Mouse (Mus musculus) T-helper 2 cell (primary cell): Measurements from ENCODE around the gene Camta1.

Experiments
- in situ Hi-C: fragments of 300-600 bp; cut with MboI, MseI; formaldehyde crosslinking; loops from one replicate; pipeline ENCODE4 v1.15.1; 2025; ENCODE audit warnings: high pct_unique_total_duplicates

Camta1 gene

GRCm38 (mm10) chr4:151690041-151690440 is 171.6 kb downstream of the Camta1 start:
- in situ Hi-C loops, result no loop called here

GRCm38 (mm10) chr4:151688206-151688605 is 173.5 kb downstream of the Camta1 start:
- in situ Hi-C loops, result no loop called here

DNA sequence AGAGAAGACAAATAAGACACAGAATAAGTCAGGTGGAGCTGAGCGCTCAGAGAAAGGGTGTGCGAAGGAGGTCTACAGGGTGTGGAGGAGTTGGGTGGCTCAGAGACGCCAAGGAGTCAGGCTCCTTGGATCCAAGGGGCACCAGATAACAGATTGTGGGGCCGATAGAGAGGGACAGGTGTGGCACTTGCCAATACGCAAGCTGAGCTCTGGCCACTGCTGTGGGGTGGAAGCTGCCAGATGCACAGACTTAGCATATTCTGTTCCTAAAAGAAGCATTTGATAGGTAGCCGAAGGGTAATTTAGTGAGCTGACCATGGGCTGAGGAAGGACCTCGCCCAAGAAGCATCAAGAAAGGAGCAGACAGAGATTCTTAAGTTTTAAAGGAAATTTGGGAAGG is 177.1 kb downstream of the Camta1 start:
- in situ Hi-C loops, result loop anchor here (5.0 kb wide), 1 partner anchor 42 kb away; no protein-coding TSS in a partner anchor

DNA sequence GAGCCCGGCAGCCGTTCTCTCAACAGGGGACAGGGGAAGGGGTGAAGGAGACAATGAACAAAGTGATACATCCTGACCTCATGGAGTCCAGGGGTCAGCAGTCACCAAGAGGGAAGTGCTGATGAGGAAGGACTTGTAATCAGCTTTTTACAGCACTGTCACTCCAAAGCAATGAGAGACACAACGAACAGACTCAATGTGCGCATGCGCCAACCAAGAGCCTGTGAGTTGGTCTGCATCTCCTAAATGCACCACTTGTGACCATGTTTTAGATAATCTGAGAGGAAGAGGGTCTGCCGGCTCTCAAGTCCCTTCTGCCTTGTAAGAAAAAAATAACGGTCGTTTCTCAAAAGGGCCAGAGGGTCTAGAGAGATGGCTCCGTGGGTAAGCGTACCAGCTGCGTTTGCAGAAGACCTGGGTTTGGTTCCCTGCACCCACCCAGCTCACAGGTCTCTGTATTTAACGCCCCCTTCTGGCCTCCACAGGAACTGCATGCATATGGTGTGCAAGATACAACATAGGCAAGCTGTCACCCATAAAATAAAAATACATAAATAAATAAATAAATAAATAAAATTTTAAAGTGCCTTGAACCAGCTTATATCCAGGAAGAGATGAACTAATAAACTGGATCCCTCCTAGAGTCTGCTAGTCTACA is 178.7 kb downstream of the Camta1 start:
- in situ Hi-C loops, result loop anchor here (5.0 kb wide), 1 partner anchor 41 kb away; no protein-coding TSS in a partner anchor

GRCm38 (mm10) chr4:151672452-151672851 is 189.2 kb downstream of the Camta1 start:
- in situ Hi-C loops, result no loop called here

GRCm38 (mm10) chr4:151666411-151666901 is 195.2 kb downstream of the Camta1 start:
- in situ Hi-C loops, result no loop called here

GRCm38 (mm10) chr4:151661486-151661885 is 200.2 kb downstream of the Camta1 start:
- in situ Hi-C loops, result no loop called here

DNA sequence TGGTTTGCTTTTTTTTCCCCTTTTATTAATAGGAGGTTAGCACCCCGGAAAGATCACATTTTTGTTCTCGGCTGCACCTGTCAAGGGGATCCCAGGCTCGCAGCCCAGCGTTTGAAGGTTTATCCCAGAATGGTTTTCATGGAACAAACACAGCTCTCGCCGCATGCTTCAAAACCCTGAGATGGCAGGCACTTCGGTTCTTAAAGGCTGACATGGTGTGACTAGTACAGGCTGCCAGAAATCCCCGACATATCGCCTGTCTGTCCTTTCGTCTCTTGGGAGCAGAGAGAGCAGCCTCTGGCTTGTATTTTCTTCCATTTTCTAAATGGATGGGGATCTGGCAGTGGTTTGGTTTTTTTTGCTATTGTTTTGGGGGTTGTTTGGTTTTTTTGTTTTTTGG is 205.2 kb downstream of the Camta1 start:
- in situ Hi-C loops, result no loop called here

- in situ Hi-C loops, result no loop called here
Observed at GRCm38 (mm10) chr4:151655637-151656385, 205.9 kb downstream of the Camta1 start.

DNA sequence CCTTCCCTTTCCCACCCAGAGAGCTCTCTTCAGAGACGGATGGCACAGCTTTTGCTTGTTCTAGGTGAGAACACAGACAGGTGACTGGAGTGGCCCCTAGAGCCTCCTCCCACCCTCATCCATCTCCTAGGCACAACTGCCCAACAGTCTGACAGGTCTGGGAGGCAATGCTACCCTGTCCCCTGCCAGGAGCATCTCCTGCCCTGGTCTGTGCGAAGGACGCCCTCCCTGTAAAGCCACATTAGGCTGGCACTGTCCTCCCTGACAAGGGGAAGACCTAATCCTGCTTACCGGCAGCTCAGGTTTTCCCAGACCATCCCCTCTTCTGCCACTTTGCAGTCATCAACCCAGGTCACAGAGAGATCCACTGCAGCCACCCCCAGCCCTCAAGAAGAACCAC is 206.4 kb downstream of the Camta1 start:
- in situ Hi-C loops, result no loop called here

GRCm38 (mm10) chr4:151642418-151642817 is 219.3 kb downstream of the Camta1 start:
- in situ Hi-C loops, result loop anchor here (5.0 kb wide), 1 partner anchor 40 kb away; no protein-coding TSS in a partner anchor

- in situ Hi-C loops, result loop anchor here (5.0 kb wide), 1 partner anchor 41 kb away; no protein-coding TSS in a partner anchor
Observed at GRCm38 (mm10) chr4:151640971-151641370, 220.7 kb downstream of the Camta1 start.

DNA sequence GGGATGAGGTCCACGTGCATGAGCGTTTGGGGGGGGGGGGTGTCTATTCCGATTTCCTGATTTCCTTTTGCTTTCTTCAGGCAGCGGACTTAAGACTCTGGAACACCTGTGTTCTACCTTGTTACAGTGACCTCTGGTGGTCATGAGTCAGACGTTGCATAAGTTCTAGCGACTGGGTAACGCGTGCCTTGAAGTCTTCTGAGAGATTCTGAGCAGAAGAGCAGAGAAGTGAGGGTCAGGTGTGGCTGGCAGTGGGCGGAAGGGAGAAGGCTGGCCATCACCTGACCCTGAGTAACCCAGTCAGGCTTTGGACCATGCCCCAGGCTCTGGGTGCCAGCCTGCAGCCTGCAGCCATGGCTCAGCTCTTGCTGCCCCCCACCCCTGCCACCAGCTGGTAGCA is 222.7 kb downstream of the Camta1 start:
- in situ Hi-C loops, result no loop called here

- in situ Hi-C loops, result no loop called here
Observed at GRCm38 (mm10) chr4:151637348-151637747, 224.3 kb downstream of the Camta1 start.

- in situ Hi-C loops, result no loop called here
Observed at GRCm38 (mm10) chr4:151634771-151635170, 226.9 kb downstream of the Camta1 start.

DNA sequence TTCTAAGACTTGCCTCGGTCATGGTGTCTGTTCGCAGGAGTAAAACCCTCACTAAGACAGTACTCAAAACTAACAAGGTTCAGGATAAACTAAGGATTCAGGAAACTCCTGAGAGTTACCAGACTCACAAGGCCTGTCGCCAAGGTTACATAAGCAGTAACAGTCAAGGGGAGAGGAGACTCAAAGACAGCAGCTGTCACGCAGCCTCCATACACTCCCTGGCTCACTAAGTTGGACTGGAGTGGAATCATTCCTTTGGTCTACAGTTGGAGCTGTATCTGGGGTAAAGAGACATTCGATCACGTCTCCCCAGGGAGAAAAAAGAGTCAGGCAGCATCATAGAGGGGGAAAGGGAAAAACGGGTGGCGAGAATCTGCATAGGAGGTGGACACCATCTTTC is 227.9 kb downstream of the Camta1 start:
- in situ Hi-C loops, result no loop called here

DNA sequence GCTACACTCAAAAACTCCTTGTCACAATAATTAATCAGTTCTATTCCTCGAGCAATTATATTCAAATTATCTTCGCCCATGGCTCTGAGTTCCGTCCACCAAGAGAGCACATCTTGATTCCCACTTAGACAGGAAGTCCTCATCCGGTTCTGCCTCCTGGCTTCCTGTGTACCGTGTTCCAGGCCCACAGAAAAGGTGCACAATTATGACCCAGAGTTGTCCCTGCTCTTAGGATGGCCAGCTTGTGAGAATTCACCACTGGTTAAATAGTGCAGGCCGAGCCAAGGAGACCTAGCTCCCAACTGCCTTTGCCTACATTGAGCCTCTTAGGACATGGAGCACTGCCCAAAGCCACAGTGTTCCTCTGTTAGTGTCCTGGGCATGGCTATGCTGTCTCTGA is 229.4 kb downstream of the Camta1 start:
- in situ Hi-C loops, result no loop called here

- in situ Hi-C loops, result no loop called here
Observed at GRCm38 (mm10) chr4:151630664-151631063, 231.0 kb downstream of the Camta1 start.

DNA sequence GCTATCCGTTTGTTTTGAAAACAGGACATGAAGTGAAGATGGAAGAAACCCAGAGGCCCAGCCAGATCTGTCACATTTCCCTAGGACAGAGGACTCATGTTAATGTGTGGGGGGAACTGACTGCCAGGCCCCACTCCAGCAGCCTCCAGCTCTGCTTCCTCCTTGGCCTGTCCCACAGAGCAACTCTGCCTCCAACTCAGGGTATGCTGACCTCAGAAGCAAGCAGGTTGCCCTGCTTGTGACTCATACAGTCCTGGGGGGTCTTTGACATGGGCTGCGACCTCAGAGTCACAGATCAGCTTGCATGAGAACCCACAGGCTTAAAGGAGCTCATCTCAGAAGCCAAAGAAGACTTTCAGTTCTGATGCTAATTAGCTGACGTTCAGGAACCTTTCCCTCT is 231.4 kb downstream of the Camta1 start:
- in situ Hi-C loops, result no loop called here

DNA sequence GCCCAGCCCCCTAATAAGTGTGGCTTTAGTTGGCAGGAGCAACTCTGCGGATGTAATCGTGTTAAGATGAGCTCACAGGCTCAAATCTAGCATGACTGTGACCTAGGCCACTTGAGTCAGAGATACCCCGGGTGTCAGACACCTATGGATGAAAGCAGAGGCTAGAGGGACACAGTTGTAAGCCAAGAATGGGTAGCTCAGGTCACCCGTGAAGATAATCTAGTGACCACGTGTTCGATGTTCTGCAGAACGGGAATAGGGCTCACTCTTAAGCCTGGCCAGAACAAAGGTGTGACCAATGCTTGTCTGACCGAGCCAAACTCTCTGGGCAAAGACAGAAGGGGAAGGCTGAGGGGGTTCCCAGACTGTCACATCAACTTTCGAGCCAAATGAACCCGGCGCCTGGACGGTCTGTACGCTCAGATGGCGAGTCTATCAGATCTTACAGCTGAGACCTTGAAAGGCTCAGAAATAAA is 242.1 kb downstream of the Camta1 start:
- in situ Hi-C loops, result no loop called here

GRCm38 (mm10) chr4:151618420-151619310 is 243.0 kb downstream of the Camta1 start:
- in situ Hi-C loops, result no loop called here

DNA sequence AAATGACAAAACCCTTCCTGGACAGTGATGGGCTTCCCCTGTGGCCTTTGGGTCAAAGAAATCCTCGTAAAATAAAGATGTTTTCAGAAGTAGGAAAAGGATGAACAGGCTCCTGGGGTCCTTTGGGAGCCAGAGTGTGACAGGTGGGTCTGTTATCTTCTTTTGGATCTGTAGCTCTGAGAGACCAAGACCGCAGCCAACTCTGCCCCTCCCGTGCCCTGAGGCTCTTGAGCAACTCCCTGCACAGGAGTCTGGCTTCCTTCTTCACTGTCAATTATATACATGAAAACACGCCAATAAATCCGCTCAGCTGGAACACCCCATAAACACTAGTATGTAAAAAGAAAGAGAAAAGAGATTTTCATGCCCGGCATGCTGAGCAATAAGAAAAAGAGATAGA is 250.1 kb downstream of the Camta1 start:
- in situ Hi-C loops, result no loop called here
